In the genomic region with DNA sequence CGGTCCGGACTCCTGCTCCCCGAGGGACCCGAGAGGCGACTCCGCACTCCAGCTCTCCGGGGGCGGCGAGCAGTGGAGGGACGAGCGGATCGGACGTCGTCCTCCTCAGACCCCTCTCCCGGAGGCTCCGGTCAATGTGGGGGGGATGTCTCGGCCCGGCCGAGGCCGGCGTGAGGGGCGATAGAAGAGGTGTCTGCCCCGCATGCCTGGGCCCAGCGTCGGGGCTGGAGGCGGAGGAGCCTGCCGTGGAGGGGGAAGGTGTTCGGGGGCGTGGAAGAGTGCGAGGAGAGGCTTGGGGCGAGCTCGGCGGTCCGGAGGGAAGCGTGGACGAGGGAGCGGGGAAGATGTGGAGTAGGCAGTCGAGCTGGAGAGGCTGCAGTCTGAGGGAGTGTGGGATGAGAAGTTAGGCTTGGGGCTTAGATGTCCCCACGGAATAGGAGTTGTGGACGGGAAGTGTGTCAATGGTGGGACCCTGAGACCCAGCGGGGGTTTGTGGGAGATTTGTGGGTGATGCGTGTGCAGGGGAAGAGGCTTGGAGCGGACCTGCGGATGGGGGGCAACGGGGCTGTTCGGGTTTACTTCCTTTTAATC, we compare ENCODE assay signal across 7 mouse cellular contexts. TPM values are rescaled to one million over a fixed set of nuclear protein-coding genes. Genes with fewer than 3 reads are reported as not detected.
A peak's percentile ranks its signal among the peaks of the same experiment; 100 is the strongest.
DNase-seq lines count a peak whose midpoint lies in the region; ATAC-seq lines count a peak whose summit lies in the region.

No protein-coding gene starts in this region.

- intact Hi-C loops in left cerebral cortex, postnatal 36 days (cut with DNase I): loop anchor here (2.0 to 5.0 kb wide), 2 partner anchors 59 to 107 kb away; a partner anchor contains a TSS

- H3K4me2 ChIP-seq in embryonic facial prominence, embryonic 11.5 days (ENCODE audit: low read depth, low read length): peak overlapping the region; percentile 51

- H3K9me3 ChIP-seq in embryonic facial prominence, embryonic 11.5 days (replicated peaks; ENCODE audit: control insufficient read depth, low read length): no peaks in the 10 kb centered on the region

- peak; percentile 45 for ATAC-seq in embryonic facial prominence, embryonic 11.5 days (replicated peaks; ENCODE audit: insufficient number of reproducible peaks, low FRiP score, low TSS enrichment, low read depth)

- H3K4me1 ChIP-seq in embryonic facial prominence, embryonic 11.5 days (ENCODE audit: control insufficient read depth, insufficient read depth, low read length): 0 out of 2 replicates have a peak, but pooled peaks cover 3% of the 10 kb centered on the region

- peak overlapping the region; percentile 65 for H3K27ac ChIP-seq in embryonic facial prominence, embryonic 11.5 days (replicated peaks; ENCODE audit: low read depth, low read length)

- no peaks in the 10 kb centered on the region for H3K27me3 ChIP-seq in embryonic facial prominence, embryonic 11.5 days (ENCODE audit: control insufficient read depth, insufficient read depth, low read length)

- H3K9ac ChIP-seq in embryonic facial prominence, embryonic 11.5 days (replicated peaks; ENCODE audit: low read length): peak overlapping the region; percentile 91

- peak overlapping the region; percentile 95 for H3K4me3 ChIP-seq in embryonic facial prominence, embryonic 11.5 days (ENCODE audit: low read depth, low read length)

- peak; percentile 47 to 48 for DNase-seq in left cerebral cortex, adult 18-20 months (ENCODE audit: low spot score in 2 of 2)
- DNase-seq in left cerebral cortex, postnatal 36 days (ENCODE audit: low spot score in 2 of 2): no peak
- DNase-seq in NIH3T3 (ENCODE audit: low read depth): peak; percentile 60
- DNase-seq in embryonic facial prominence, embryonic 11.5 days (ENCODE audit: low spot score): peak; percentile 42
- DNase-seq in induced T-regulatory cell, adult 2 months (ENCODE audit: low read depth): peak; percentile 71
- peak; percentile 44 for DNase-seq in lung, postnatal 25 days (ENCODE audit: low spot score)
- DNase-seq in retina, embryonic 14.5 days (ENCODE audit: low spot score): no peak

- under 1% methylated on average over 45 of the region's 46 CpGs for WGBS in embryonic facial prominence, embryonic 11.5 days

- H3K36me3 ChIP-seq in embryonic facial prominence, embryonic 11.5 days (replicated peaks; ENCODE audit: control insufficient read depth, insufficient read depth, low read depth, low read length): no peaks in the 10 kb centered on the region

RNA-seq across cellular contexts. Expression of a gene that starts 0.4 kb away (rescaled TPM):
- 10 to 100 TPM; 42.9 to 44.9 TPM for total RNA-seq in left cerebral cortex, adult 18-20 months (2021)
- 10 to 100 TPM; 30.1 to 41.9 TPM for total RNA-seq in left cerebral cortex, postnatal 36 days (2021)
- polyA plus RNA-seq in embryonic facial prominence, embryonic 11.5 days (2014; fragmentation: Nextera tagmentation; extraction: Ambion mirVana): 13.3 and 15.7 TPM in 2 replicates

RNA-seq across cellular contexts. Expression of a gene that starts 9.1 kb away (rescaled TPM):
- 10 to 100 TPM in 1 of 2 experiments, 1 to 10 TPM in 1; 8.1 to 10.9 TPM for total RNA-seq in left cerebral cortex, adult 18-20 months (2021)
- total RNA-seq in left cerebral cortex, postnatal 36 days (2021): 10 to 100 TPM in 1 of 2 experiments, 1 to 10 TPM in 1; 9.0 to 11.0 TPM
- 2.8 and 3.4 TPM in 2 replicates for polyA plus RNA-seq in embryonic facial prominence, embryonic 11.5 days (2014; fragmentation: Nextera tagmentation; extraction: Ambion mirVana)

RNA-seq across cellular contexts. Expression of a gene that starts 56.5 kb away (rescaled TPM):
- total RNA-seq in left cerebral cortex, adult 18-20 months (2021): 10 to 100 TPM; 90.5 to 91.5 TPM
- total RNA-seq in left cerebral cortex, postnatal 36 days (2021): 100 to 1,000 TPM in 1 of 2 experiments, 10 to 100 TPM in 1; 71.9 to 116 TPM
- polyA plus RNA-seq in embryonic facial prominence, embryonic 11.5 days (2014; fragmentation: Nextera tagmentation; extraction: Ambion mirVana): 81.0 and 82.7 TPM in 2 replicates

Comparison
In these comparisons a context has a peak if more than half of its experiments do, and no peak if none do; other contexts are left out.
1. DNase-seq: peak in left cerebral cortex, adult 18-20 months (2 of 2), NIH3T3 (single experiment), embryonic facial prominence, embryonic 11.5 days (single experiment), induced T-regulatory cell, adult 2 months (single experiment) and lung, postnatal 25 days (single experiment); none in left cerebral cortex, postnatal 36 days (0 of 2) and retina, embryonic 14.5 days (single experiment).